Mouse (Mus musculus) heart, embryonic 10.5 days (tissue): ENCODE results near the gene Gcgr. TPM values are rescaled to one million over a fixed set of nuclear protein-coding genes. Genes with fewer than 3 reads are reported as not detected.

Experiments
- DNase-seq: peaks from one replicate; pipeline ENCODE4 v3.0.0-alpha.2; 2017; ENCODE audit warnings: low spot score
- H3K27ac ChIP-seq: fragments of 300-500 bp; sonication (generic); 2 replicates; pipeline ENCODE4 v1.5.1; 2016; ENCODE audit warnings: mild to moderate bottlenecking
- H3K27me3 ChIP-seq: fragments of 300-500 bp; sonication (generic); 2 replicates; pipeline ENCODE4 v1.6.1; 2016; ENCODE audit warnings: mild to moderate bottlenecking; ENCODE audit not compliant: poor library complexity, insufficient read depth, severe bottlenecking
- H3K36me3 ChIP-seq: fragments of 300-500 bp; sonication (generic); 2 replicates; pipeline ENCODE4 v1.6.1; 2016; ENCODE audit warnings: mild to moderate bottlenecking, moderate library complexity
- H3K4me1 ChIP-seq: fragments of 300-500 bp; sonication (generic); 2 replicates; pipeline ENCODE4 v1.6.1; 2016; ENCODE audit warnings: mild to moderate bottlenecking
- H3K4me3 ChIP-seq: fragments of 300-500 bp; sonication (generic); 2 replicates; pipeline ENCODE4 v1.5.1; 2016; ENCODE audit warnings: mild to moderate bottlenecking, moderate library complexity
- H3K9me3 ChIP-seq: fragments of 300-500 bp; sonication (generic); 2 replicates; pipeline ENCODE4 v1.6.1; 2016; ENCODE audit warnings: mild to moderate bottlenecking, moderate library complexity
- WGBS: fragments of 180-500 bp; shearing (Covaris S2); methylation state at CpG from one replicate; pipeline ENCODE4 v1.1.7; 2016; 5-methylcytosine and 5-hydroxymethylcytosine counted together
- polyA plus RNA-seq: library from polyadenylated mRNA; unstranded; fragments of >200 nt; fragmentation: Nextera tagmentation; extraction: Ambion mirVana; gene quantifications from 2 replicates; pipeline ENCODE4 v1.2.1, GENCODE M21; 2016

Gcgr gene
- polyA plus RNA-seq, 1 experiment from 2014 or later = 2.2 TPM

DNA sequence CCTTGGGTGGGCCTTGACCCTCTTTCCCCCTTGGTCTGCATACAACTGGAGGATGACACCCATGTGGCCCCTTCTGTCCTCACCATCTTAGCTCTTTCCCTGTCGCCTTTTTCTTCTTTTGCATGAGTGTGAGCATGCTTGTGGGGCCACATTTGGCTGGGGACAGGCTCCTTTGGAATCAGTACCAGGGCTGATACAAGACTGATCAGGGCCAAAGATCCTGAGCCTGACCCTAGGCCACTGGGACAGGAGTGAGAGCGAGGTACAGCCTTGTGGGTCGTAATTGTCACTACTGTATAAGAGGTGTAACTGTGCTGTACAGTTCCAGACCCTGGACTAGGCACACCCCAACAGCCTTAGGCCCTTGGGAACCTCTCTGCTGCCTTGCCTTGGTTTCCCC, 36.6 kb upstream of the Gcgr start:
- WGBS = 79% methylated on average over 3 of the region's 3 CpGs
- H3K36me3 ChIP-seq = peaks cover 61% of the 10 kb centered on the region
- no peak overlapping the region for H3K4me3 ChIP-seq

DNA sequence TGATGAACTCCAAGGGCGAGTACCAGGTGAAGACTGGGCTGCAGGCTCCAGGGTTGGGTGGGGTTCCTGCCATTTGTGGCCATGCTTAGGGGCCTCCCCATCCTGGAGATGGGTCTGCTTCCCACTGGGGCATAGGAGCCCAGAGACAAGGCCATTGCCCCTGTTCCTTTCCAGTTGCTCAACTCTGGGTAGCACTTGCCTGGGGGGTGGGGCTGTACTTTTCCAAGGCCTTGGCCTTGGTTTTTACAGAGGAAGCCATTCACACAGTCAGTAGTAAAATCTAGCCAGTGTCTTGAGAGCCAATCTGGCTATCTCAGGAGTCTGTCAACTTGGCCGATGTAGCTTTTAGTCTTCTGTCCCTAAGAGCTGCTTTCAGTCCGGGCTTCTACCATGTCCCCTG, 33.1 kb upstream of the Gcgr start:
- WGBS = 87% methylated on average over 3 of the region's 3 CpGs
- Histone ChIP-seq H3K27me3 (no peaks in the 10 kb centered on the region), H3K27ac (no peak overlapping the region; the same call in 1 of the 2 replicates), H3K36me3 (peaks cover 55% of the 10 kb centered on the region), H3K4me3 (no peak overlapping the region), H3K9me3 (no peaks in the 10 kb centered on the region), H3K4me1 (peaks cover 25% of the 10 kb centered on the region)
- no peak for DNase-seq

More for the DNA sequence above, 36.6 kb upstream of the Gcgr start:
- DNase-seq = no peak
- Histone ChIP-seq H3K27me3 (no peaks in the 10 kb centered on the region), H3K27ac (no peak overlapping the region), H3K9me3 (no peaks in the 10 kb centered on the region), H3K4me1 (peaks cover 43% of the 10 kb centered on the region)

DNA sequence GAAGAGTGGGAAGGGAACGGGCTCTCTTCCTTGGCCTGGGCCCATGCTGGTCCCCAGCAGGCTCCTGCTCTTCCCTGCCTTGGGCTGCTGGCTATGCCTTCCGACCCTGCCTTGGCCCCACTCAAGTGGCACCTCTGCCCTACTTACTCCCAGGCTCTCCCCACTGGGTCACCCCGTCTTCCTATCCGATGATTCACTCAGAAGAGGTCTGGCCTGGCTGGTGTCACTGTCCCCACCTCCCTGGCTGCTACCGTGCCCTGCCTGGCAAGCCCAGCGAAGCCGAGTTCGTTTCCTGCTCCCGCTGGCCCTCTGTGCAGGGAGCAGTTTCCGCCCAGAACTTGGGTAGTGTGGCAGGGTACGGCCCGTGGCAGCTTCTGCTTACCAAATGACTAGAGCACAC, 32.3 kb upstream of the Gcgr start:
- H3K4me3 ChIP-seq = no peak overlapping the region

DNA sequence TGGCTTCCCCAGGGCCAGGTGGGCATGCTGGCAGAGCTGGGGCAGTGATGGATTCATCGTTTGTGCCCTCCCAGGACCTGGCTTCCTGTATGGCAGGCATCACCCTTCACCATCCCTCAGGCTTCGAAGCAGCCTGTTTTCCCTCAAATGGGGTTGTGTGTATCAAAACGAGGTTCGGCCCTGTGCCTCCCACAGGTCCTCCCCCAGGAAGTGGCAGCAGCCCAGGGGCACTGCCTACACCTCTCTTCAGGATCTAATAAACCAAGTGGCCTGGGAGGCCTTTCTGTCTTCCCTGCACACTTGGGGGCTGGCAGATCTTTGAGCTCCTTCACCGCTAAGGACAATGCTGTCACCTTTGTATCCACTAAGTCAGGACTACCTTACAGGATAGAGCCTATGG, 31.6 kb upstream of the Gcgr start:
- WGBS = 79% methylated on average over 5 of the region's 5 CpGs
- H3K27me3 ChIP-seq = no peaks in the 10 kb centered on the region
- no peak overlapping the region for H3K27ac ChIP-seq
- no peak overlapping the region for H3K4me3 ChIP-seq
- peaks cover 12% of the 10 kb centered on the region; the same call in 1 of the 2 replicates for H3K4me1 ChIP-seq
- no peak for DNase-seq
- no peaks in the 10 kb centered on the region for H3K9me3 ChIP-seq
- H3K36me3 ChIP-seq = peaks cover 54% of the 10 kb centered on the region

More for the DNA sequence above, 32.3 kb upstream of the Gcgr start:
- Histone ChIP-seq H3K27ac (no peak overlapping the region), H3K36me3 (peaks cover 55% of the 10 kb centered on the region), H3K27me3 (no peaks in the 10 kb centered on the region), H3K9me3 (no peaks in the 10 kb centered on the region), H3K4me1 (peaks cover 17% of the 10 kb centered on the region)
- DNase-seq = no peak
- 92% methylated on average over 12 of the region's 12 CpGs for WGBS

DNA sequence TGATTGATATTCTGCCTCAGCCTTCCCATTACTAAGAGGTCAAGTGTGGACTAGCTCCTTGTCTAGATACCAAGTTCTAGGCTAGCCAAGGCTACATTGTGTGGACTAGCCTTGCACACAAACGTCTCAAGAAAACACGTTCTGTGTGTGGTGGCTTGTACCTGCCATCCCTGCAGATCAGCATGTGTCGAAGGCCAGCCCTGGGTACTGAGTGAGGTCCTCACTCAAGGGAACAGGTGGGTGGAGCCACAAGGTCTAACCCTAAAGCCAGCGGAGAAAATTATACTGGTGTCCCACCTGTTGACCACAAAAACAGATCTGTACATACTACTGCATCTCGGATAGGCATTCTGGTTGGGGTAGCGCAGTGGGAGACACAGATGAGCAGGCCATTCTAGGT, 30.6 kb upstream of the Gcgr start:
- Histone ChIP-seq H3K27me3 (no peaks in the 10 kb centered on the region), H3K27ac (no peak overlapping the region), H3K36me3 (peaks cover 44% of the 10 kb centered on the region), H3K4me1 (peaks cover 8% of the 10 kb centered on the region; the same call in 1 of the 2 replicates), H3K9me3 (no peaks in the 10 kb centered on the region), H3K4me3 (no peak overlapping the region)
- WGBS = 76% methylated on average over 6 of the region's 6 CpGs
- no peak for DNase-seq

DNA sequence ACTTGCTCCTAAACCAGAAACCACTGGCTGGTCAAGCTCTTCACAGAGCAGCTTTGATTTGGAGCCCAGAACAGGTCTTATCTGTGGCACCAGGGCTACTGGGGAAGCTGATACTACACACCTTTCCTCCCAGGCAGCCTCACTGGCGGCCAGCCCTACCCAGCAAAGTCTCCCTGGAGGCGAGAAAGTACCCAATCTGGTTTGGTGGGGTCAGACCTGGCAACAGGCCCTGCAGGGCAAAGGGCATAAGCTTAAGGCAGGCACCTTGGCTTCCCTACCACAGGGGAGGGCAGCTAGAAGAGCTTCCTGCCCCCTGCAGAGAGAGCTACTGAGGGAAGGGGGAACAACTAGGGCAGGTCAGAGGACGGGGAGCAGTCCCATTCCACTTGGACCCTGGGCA, 30.1 kb upstream of the Gcgr start:
- peaks cover 39% of the 10 kb centered on the region for H3K36me3 ChIP-seq
- H3K9me3 ChIP-seq = no peaks in the 10 kb centered on the region
- H3K4me3 ChIP-seq = no peak overlapping the region
- 20% methylated on average over 3 of the region's 3 CpGs for WGBS
- peaks cover 8% of the 10 kb centered on the region; the same call in 1 of the 2 replicates for H3K4me1 ChIP-seq
- no peaks in the 10 kb centered on the region for H3K27me3 ChIP-seq
- no peak for DNase-seq
- H3K27ac ChIP-seq = no peak overlapping the region

DNA sequence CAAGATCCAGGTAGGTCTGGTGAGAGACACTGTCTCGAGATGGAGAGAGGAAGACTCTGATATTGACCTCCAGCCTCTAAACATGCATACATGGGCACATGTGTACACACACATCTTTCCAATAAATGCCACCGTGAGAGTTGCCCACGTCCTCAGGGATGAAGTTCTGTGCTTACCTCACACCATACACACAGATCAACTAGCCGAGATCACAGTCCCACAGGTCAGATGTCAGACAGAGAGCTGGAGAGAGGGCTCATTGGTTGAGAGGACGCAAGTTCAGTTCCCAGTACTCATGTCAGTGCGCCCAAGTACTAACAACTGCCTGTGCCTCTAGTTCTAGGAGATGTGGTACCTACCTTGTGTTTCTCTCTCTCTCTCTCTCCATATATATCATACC, 29.5 kb upstream of the Gcgr start:
- no peak for DNase-seq
- H3K9me3 ChIP-seq = no peaks in the 10 kb centered on the region
- 67% methylated on average over 6 of the region's 6 CpGs for WGBS

DNA sequence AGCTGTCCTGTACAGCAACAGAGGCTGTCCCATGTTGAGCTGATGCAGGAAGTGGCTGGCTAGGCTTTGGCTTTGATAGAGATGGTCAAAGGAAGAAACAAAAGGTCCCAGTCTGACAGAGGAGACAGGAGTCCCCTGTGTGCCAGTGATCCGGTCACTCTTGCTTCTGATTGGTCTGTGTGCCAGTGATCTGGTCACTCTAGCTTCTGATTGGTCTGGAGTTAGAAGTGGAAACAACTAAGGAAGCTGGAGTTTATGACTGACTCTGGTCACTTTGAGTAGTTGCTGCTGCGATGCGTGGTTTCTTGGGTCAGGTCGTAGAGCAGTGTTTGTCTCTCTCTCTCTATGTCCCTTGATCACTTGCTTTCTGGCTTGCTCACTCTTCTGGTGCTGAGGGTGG, 28.8 kb upstream of the Gcgr start:
- no peaks in the 10 kb centered on the region for H3K9me3 ChIP-seq
- 87% methylated on average over 4 of the region's 4 CpGs for WGBS
- no peak overlapping the region for H3K27ac ChIP-seq
- no peaks in the 10 kb centered on the region for H3K27me3 ChIP-seq
- H3K4me3 ChIP-seq = no peak overlapping the region
- no peak for DNase-seq
- peaks cover 26% of the 10 kb centered on the region for H3K36me3 ChIP-seq
- H3K4me1 ChIP-seq = peaks cover 8% of the 10 kb centered on the region; the same call in 1 of the 2 replicates

More for the DNA sequence above, 29.5 kb upstream of the Gcgr start:
- H3K36me3 ChIP-seq = peaks cover 33% of the 10 kb centered on the region
- no peak overlapping the region for H3K4me3 ChIP-seq
- H3K27ac ChIP-seq = no peak overlapping the region
- peaks cover 8% of the 10 kb centered on the region; the same call in 1 of the 2 replicates for H3K4me1 ChIP-seq
- no peaks in the 10 kb centered on the region for H3K27me3 ChIP-seq

DNA sequence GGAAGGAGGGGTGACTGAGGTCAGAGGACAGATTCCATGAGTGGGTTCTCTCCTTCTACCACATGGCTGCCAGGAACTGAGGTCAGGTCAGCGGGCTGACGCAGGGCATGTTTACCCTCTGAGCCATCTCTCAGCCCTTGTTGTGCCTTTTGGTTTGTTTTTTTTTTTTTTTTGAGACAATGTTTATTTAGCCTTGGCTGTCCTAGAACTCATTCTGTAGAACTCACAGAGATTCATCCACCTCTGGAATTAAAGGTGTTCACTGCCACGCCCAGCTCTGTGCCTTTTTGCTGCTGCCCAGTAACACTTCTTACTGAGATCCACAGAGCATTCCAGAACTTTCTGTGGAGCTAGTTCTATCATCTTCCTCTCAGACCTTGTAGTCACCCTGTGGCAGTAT, 24.8 kb upstream of the Gcgr start:
- Histone ChIP-seq H3K27ac (no peak overlapping the region), H3K27me3 (no peaks in the 10 kb centered on the region), H3K36me3 (no peaks in the 10 kb centered on the region), H3K4me3 (no peak overlapping the region), H3K9me3 (no peaks in the 10 kb centered on the region), H3K4me1 (peaks cover 13% of the 10 kb centered on the region)
- DNase-seq = no peak
- WGBS = 89% methylated on average over 3 of the region's 3 CpGs

DNA sequence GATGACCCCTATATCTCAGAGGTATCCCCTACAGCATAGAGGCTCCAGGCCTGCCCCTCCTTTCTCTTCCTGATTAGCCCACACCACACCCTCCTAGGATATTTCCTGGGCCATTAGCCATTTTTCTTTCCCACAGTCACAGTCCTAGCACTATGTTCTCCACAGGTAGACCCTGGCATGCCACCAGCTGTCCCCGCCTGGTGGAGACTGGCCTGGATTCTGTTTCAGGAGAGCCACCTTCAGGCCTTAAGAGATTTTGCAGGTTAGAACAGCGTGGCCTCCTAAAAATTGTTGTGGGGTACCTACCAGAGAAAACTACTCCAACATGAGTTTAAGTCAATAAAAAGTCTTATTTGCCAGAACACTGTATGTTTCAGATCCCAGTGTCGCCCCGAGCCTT, 23.6 kb upstream of the Gcgr start:
- 52% methylated on average over 4 of the region's 4 CpGs for whole genome bisulfite sequencing
- Histone ChIP-seq H3K4me3 (no peak overlapping the region), H3K9me3 (no peaks in the 10 kb centered on the region), H3K27me3 (no peaks in the 10 kb centered on the region), H3K27ac (no peak overlapping the region), H3K36me3 (no peaks in the 10 kb centered on the region), H3K4me1 (peaks cover 16% of the 10 kb centered on the region)
- DNase-seq = no peak

DNA sequence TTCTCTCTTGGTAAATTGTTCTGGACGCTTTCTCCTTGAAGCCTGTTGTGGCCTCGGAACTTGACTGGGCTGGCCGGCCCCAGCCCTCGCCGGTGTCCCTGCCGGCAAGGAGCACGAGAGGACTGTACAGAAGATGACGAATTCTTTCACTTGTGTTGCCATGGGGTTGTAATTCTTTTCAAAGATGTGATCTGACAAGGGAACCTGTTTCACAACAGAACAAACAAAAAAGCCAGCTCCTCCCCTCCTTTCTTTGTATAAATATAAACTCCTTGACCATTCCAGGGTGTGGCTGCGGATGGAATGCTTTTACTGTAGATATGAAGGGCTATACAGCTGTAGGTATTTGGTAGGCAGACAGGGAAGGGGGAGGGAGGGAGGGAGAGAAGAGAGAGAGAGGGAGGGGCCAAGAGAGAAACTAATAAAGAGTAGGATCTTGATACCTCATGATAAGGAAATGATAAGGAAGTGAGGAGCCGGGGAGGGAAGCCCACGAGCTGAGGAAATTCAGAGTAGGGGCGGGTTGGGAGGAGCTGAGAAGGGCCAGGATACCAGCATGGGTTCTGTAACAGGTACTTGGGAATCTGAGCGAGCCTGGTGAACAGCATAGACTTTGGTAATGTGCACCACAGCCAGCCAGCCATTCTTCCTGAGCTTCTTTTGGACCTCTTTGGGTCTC, 22.7 kb upstream of the Gcgr start:
- H3K4me3 ChIP-seq = no peak overlapping the region
- H3K27ac ChIP-seq = no peak overlapping the region
- no peaks in the 10 kb centered on the region for H3K27me3 ChIP-seq
- H3K36me3 ChIP-seq = no peaks in the 10 kb centered on the region
- no peaks in the 10 kb centered on the region for H3K9me3 ChIP-seq
- H3K4me1 ChIP-seq = peaks cover 16% of the 10 kb centered on the region
- WGBS = 72% methylated on average over 13 of the region's 13 CpGs
- no peak for DNase-seq

DNA sequence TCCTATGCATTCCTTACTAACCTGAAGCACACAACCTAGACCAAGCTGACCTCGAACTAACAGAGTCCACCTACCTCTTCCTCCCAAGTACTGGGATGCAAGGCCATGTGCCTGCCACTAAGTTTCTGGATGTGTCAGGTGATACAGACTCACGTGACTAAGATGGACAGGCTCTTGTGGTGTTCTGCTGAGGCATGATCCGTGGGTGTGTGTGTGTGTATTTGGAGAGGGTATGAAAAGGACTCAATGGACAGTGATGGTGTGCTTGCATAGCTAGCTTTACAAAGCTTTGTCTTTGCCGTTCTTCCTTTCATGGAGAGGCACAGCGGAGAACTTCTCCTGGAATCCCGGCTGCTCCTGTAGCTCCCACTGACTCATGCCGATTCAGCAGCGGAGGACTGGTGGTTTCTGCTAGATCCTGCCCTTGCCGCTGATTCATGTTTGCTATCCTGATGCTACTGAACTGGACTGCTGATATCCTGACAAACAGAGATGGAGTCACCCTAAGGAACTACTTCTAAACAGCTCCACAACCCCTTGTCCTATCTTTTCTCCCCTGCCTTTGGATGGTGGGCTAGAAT, 22.1 kb upstream of the Gcgr start:
- no peaks in the 10 kb centered on the region for H3K27me3 ChIP-seq
- H3K9me3 ChIP-seq = no peaks in the 10 kb centered on the region
- peaks cover 16% of the 10 kb centered on the region for H3K4me1 ChIP-seq
- H3K36me3 ChIP-seq = no peaks in the 10 kb centered on the region
- WGBS = 77% methylated on average over 9 of the region's 9 CpGs
- DNase-seq = no peak
- no peak overlapping the region for H3K4me3 ChIP-seq
- no peak overlapping the region for H3K27ac ChIP-seq

DNA sequence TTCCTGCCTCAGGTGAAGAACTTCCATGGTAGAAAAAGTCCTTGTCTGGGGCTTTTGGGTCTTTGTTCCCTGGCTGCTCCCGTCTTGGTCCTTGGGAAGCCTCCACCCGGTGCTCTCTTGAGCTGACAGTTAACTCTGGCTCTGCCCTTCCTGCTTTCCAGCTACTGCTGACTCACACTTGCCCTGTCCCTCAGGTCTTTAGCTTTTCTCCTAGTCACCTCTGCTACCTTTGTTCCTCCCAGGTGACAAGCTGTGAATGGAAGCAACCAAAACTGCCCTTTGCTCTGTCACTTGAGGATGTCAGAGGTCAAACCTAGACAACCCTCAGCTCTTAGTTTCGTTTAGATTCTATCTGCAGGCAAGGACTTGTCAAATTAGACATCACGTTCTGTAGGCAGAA, 20.6 kb upstream of the Gcgr start:
- DNase-seq = no peak
- peak overlapping the region; percentile 52; the same call in 1 of the 2 replicates for H3K4me3 ChIP-seq
- no peaks in the 10 kb centered on the region for H3K9me3 ChIP-seq
- H3K27ac ChIP-seq = peak overlapping the region; percentile 85
- peaks cover 16% of the 10 kb centered on the region for H3K4me1 ChIP-seq
- 37% methylated on average over 4 of the region's 4 CpGs for WGBS
- no peaks in the 10 kb centered on the region for H3K36me3 ChIP-seq
- H3K27me3 ChIP-seq = no peaks in the 10 kb centered on the region
